Mouse (Mus musculus) gastrocnemius, postnatal 4 days (tissue): Measurements from ENCODE around the gene Olfr1170. TPM values are rescaled to one million over a fixed set of nuclear protein-coding genes. Genes with fewer than 3 reads are reported as not detected.

Experiments used
- DNase-seq, 2 experiments: peaks; one replicate each; pipeline ENCODE4 v3.0.0; 2021 to 2022; ENCODE audit warnings: low spot score in 2 of 2, mixed read lengths in 2 of 2
- long read RNA-seq, 2 experiments: library from polyadenylated mRNA; stranded (forward); transcript quantifications; one replicate each; pipeline ENCODE4 v2.0.0; 2021
- total RNA-seq, 2 experiments: library from RNA; stranded (reverse); gene quantifications; 2 replicates each; pipeline ENCODE4 v1.2.3; 2021

The Olfr1170 gene
- not detected for total RNA-seq
- long read RNA-seq, experiment 1, result 0 reads
- long read RNA-seq, experiment 2, result 0 reads

DNA sequence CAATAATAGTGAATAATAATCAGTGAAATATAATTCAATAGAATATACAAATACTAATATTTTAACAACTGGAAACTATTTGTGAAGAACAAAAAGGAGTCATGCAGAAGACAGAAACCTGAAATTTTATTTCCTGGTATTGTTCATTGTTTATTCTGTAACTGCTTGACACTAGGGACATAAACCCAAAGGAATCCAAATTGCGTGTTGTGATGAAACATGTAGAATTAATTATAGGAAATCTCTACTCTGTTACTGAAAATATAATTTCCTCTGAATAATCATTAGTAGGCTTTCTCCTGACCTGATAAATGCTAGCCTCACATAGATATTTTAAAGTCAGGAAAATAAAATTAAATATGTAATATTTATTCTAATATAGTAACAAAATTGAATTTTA, at the start of gene Olfr1170:
Gene Olfr1170 (minus strand): TSS at position 101 of the 400 bp plus-strand sequence.
- DNase-seq, result no peak

DNA sequence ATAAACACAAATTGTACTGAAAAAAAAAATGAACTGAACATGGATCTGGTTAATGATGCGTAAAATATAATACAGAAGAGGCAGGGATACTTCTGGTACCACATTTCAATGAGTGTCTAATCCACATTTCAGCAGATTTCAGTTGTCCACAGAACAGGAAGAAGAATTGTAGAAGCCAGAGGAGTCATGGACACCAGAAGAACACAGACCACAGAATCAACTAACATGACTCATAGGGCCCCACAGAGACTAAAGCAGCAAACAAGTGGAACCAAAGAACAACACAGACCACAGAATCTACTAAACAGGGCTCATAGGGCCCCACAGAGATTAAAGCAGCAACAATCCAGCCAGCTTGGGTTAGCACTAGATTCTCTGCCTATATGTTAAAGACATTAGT, 7.3 kb downstream of the Olfr1170 start:
- DNase-seq, result no peak

DNA sequence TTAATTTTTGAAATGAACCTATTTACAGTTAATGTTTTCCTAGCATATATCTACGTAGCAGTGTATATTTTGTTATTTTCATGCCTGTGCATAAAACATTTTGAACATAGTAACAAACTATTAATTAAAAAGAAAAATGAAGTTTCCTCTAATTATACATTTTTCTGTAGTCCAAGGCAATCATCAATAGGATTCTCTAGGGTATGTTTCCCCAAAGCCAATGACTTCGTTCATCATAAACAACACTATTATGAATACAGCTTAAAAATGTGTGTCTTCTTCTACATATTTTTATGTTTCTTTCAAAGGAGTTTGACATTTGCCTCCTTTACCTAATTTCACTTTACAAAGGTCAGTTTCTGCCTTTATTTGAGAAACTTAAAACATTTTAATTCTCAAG, 46.6 kb downstream of the Olfr1170 start, which contains the start of gene Olfr1168:
Gene Olfr1168 (plus strand): TSS at position 301 of the 400 bp plus-strand sequence.
- no peak for DNase-seq

Other genes starting within 250 kb of the Olfr1170 start
- not detected for gene Olfr1158, start 238.2 kb downstream of the Olfr1170 start, total RNA-seq
- not detected for gene Olfr1160, start 220.1 kb downstream of the Olfr1170 start, total RNA-seq
- not detected for gene Olfr1161, start 205.6 kb downstream of the Olfr1170 start, total RNA-seq
- gene Olfr73, start 190.6 kb downstream of the Olfr1170 start, total RNA-seq, result not detected
- gene Olfr1162, start 177.2 kb downstream of the Olfr1170 start, total RNA-seq, result not detected
- gene Olfr1163, start 156.5 kb downstream of the Olfr1170 start, total RNA-seq, result not detected
- not detected for gene Olfr1164, start 134.4 kb downstream of the Olfr1170 start, total RNA-seq
- gene Olfr1166, start 100.1 kb downstream of the Olfr1170 start, total RNA-seq, result not detected
- not detected for gene Olfr1167, start 73.1 kb downstream of the Olfr1170 start, total RNA-seq
- gene Olfr1168, start 46.5 kb downstream of the Olfr1170 start, total RNA-seq, result not detected
- gene Olfr1173, start 51.5 kb upstream of the Olfr1170 start, total RNA-seq, result not detected
- not detected for gene Olfr1174-ps, start 86.8 kb upstream of the Olfr1170 start, total RNA-seq
- gene Olfr1175-ps, start 98.9 kb upstream of the Olfr1170 start, total RNA-seq, result not detected
- not detected for gene Olfr1176, start 108.4 kb upstream of the Olfr1170 start, total RNA-seq
- gene Olfr1177-ps, start 118.2 kb upstream of the Olfr1170 start, total RNA-seq, result not detected
- not detected for gene Olfr1178, start 158.7 kb upstream of the Olfr1170 start, total RNA-seq
- not detected for gene Olfr1179, start 178.1 kb upstream of the Olfr1170 start, total RNA-seq
- gene Olfr1180, start 190.8 kb upstream of the Olfr1170 start, total RNA-seq, result not detected
- not detected for gene Olfr1181, start 197.8 kb upstream of the Olfr1170 start, total RNA-seq
- gene Gm13757, start 220.8 kb upstream of the Olfr1170 start, total RNA-seq, result not detected
- gene Olfr1183, start 226.5 kb upstream of the Olfr1170 start, total RNA-seq, result not detected